Mouse (Mus musculus) kidney, adult 2 months (tissue): ENCODE measurements around the gene Gm42669.

Source experiments
- CTCF ChIP-seq: fragments of 200-500 bp; conservative IDR thresholded peaks from 2 replicates; pipeline ENCODE4 v1.5.1; 2011; ENCODE audit warnings: low read depth, mild to moderate bottlenecking, control low read depth, low read length, moderate library complexity, mixed read lengths; ENCODE audit not compliant: insufficient read depth, insufficient read length
- POLR2A ChIP-seq: fragments of 200-500 bp; IDR thresholded peaks from one replicate; pipeline ENCODE4 v1.6.1; 2011; ENCODE audit warnings: low read depth, low read length, control low read depth

DNA sequence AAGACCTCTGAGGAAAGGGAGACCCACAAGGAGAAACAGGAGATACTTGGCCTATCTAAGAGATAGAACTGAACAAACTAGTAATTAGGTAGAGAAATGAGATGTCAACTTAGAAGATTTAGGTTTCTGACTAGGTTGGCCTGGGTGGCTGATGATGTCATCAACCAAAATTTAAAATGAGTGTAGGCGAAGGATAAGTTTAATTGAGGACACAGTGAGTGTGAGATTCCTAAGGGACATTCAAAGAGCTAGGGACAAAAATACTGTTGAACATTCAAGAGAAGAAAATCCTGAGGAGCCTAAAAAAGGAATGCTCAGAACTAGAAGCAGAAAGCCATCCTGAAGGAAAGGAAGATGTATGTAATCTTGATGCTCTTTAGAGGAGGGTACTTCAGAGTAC lies 8.7 kb downstream of the Gm42669 start:
- no peak for TF ChIP-seq CTCF
- TF ChIP-seq POLR2A: no peak
